ENCODE assay signal across 8 mouse cellular contexts in genomic region chr17:48408526-48409291, GRCm38 (mm10). TPM values are rescaled to one million over a fixed set of nuclear protein-coding genes. Genes with fewer than 3 reads are reported as not detected.
DNase-seq lines count a peak whose midpoint lies in the region; ATAC-seq lines count a peak whose summit lies in the region.

No protein-coding gene starts in this region.

- under 1% methylated on average over 47 of the region's 47 CpGs for WGBS in forebrain, embryonic 15.5 days
- under 1% methylated on average over 47 of the region's 47 CpGs for WGBS in neural tube, embryonic 13.5 days

- peak; percentile 46 for DNase-seq in ES-CJ7 (ENCODE audit: low read depth, low spot score)
- peak; percentile 76 for DNase-seq in cerebellum, adult 11 months
- DNase-seq in heart, postnatal 25 days (ENCODE audit: low spot score) = peak; percentile 52
- DNase-seq in layer of hippocampus, adult 18-20 months (ENCODE audit: low spot score in 2 of 2) = peak; percentile 53 to 60
- peak; percentile 82 to 84 for DNase-seq in lung, adult 18-20 months
- peak; percentile 75 for DNase-seq in testis, postnatal 14 days (ENCODE audit: low spot score)

- H3K4me1 ChIP-seq in forebrain, embryonic 15.5 days = peaks cover 38% of the 10 kb centered on the region
- peaks cover 35% of the 10 kb centered on the region for H3K4me1 ChIP-seq in neural tube, embryonic 13.5 days (replicated peaks)

- peak overlapping the region; percentile 80 for H3K4me3 ChIP-seq in forebrain, embryonic 15.5 days
- H3K4me3 ChIP-seq in neural tube, embryonic 13.5 days = peak overlapping the region; percentile 87

- no peaks in the 10 kb centered on the region for H3K27me3 ChIP-seq in forebrain, embryonic 15.5 days
- no peaks in the 10 kb centered on the region for H3K27me3 ChIP-seq in neural tube, embryonic 13.5 days

- peak; percentile 24 for ATAC-seq in forebrain, embryonic 15.5 days (replicated peaks)
- ATAC-seq in neural tube, embryonic 13.5 days (ENCODE audit: low read depth) = peak; percentile 52

- H3K36me3 ChIP-seq in forebrain, embryonic 15.5 days = no peaks in the 10 kb centered on the region
- H3K36me3 ChIP-seq in neural tube, embryonic 13.5 days = peaks cover 4% of the 10 kb centered on the region; the same call in 1 of the 2 replicates

- H3K4me2 ChIP-seq in forebrain, embryonic 15.5 days (replicated peaks) = peak overlapping the region; percentile 58
- H3K4me2 ChIP-seq in neural tube, embryonic 13.5 days = peak overlapping the region; percentile 73

- H3K9ac ChIP-seq in forebrain, embryonic 15.5 days (replicated peaks) = peak overlapping the region; percentile 95
- H3K9ac ChIP-seq in neural tube, embryonic 13.5 days = peak overlapping the region; percentile 99

- intact Hi-C loops in heart, postnatal 25 days (cut with DNase I) = no loop called here

- H3K27ac ChIP-seq in forebrain, embryonic 15.5 days (replicated peaks) = peak overlapping the region; percentile 99
- H3K27ac ChIP-seq in neural tube, embryonic 13.5 days (replicated peaks) = peak overlapping the region; percentile 100

- H3K9me3 ChIP-seq in forebrain, embryonic 15.5 days = no peaks in the 10 kb centered on the region
- no peaks in the 10 kb centered on the region for H3K9me3 ChIP-seq in neural tube, embryonic 13.5 days

RNA-seq across cellular contexts. Expression of gene Nfya, which starts 1.0 kb away (rescaled TPM):
- 17.6 and 18.9 TPM in 2 replicates for polyA plus RNA-seq in forebrain, embryonic 15.5 days (2015; fragmentation: Nextera tagmentation; extraction: Ambion mirVana)
- total RNA-seq in heart, postnatal 25 days (2021) = 10 to 100 TPM; 19.6 to 21.4 TPM
- 10 to 100 TPM; 28.4 to 31.7 TPM for total RNA-seq in layer of hippocampus, adult 18-20 months (2021)
- polyA plus RNA-seq in neural tube, embryonic 13.5 days (2015; fragmentation: Nextera tagmentation; extraction: Ambion mirVana) = 12.1 and 15.9 TPM in 2 replicates

RNA-seq across cellular contexts. Expression of gene Oard1, which starts 1.1 kb away (rescaled TPM):
- 59.0 and 60.7 TPM in 2 replicates for polyA plus RNA-seq in forebrain, embryonic 15.5 days (2015; fragmentation: Nextera tagmentation; extraction: Ambion mirVana)
- 10 to 100 TPM; 12.9 to 14.3 TPM for total RNA-seq in heart, postnatal 25 days (2021)
- 10 to 100 TPM; 13.7 to 14.1 TPM for total RNA-seq in layer of hippocampus, adult 18-20 months (2021)
- polyA plus RNA-seq in neural tube, embryonic 13.5 days (2015; fragmentation: Nextera tagmentation; extraction: Ambion mirVana) = 46.2 and 47.2 TPM in 2 replicates

RNA-seq across cellular contexts. Expression of gene Apobec2, which starts 24.0 kb away (rescaled TPM):
- polyA plus RNA-seq in forebrain, embryonic 15.5 days (2015; fragmentation: Nextera tagmentation; extraction: Ambion mirVana) = 0.19 and 0.73 TPM in 2 replicates
- 100 to 1,000 TPM; 245 to 262 TPM for total RNA-seq in heart, postnatal 25 days (2021)
- total RNA-seq in layer of hippocampus, adult 18-20 months (2021) = not detected
- 0.80 and 2.4 TPM in 2 replicates for polyA plus RNA-seq in neural tube, embryonic 13.5 days (2015; fragmentation: Nextera tagmentation; extraction: Ambion mirVana)

RNA-seq across cellular contexts. Expression of gene Tspo2, which starts 42.6 kb away (rescaled TPM):
- 2.3 and 2.8 TPM in 2 replicates for polyA plus RNA-seq in forebrain, embryonic 15.5 days (2015; fragmentation: Nextera tagmentation; extraction: Ambion mirVana)
- 1 to 10 TPM in 1 of 2 experiments, under 1 TPM in 1; 0.91 to 1.2 TPM for total RNA-seq in heart, postnatal 25 days (2021)
- total RNA-seq in layer of hippocampus, adult 18-20 months (2021) = not detected
- 0.47 and 1.3 TPM in 2 replicates for polyA plus RNA-seq in neural tube, embryonic 13.5 days (2015; fragmentation: Nextera tagmentation; extraction: Ambion mirVana)

RNA-seq across cellular contexts. Expression of gene Unc5cl, which starts 46.0 kb away (rescaled TPM):
- polyA plus RNA-seq in forebrain, embryonic 15.5 days (2015; fragmentation: Nextera tagmentation; extraction: Ambion mirVana) = 0.17 and 0.24 TPM in 2 replicates
- total RNA-seq in heart, postnatal 25 days (2021) = under 1 TPM; 0.14 to 0.16 TPM
- total RNA-seq in layer of hippocampus, adult 18-20 months (2021) = under 1 TPM; 0.56 to 0.92 TPM
- polyA plus RNA-seq in neural tube, embryonic 13.5 days (2015; fragmentation: Nextera tagmentation; extraction: Ambion mirVana) = 0.17 and 0.18 TPM in 2 replicates

Comparison
In these comparisons a context has a peak if more than half of its experiments do, and no peak if none do; other contexts are left out.
1. Peak in every context shown above with its lines: DNase-seq, ATAC-seq, H3K4me3 ChIP-seq and H3K27ac ChIP-seq.
2. RNA of gene Apobec2, which starts 24.0 kb away (total RNA-seq): 245 to 262 TPM in heart, postnatal 25 days; not detected in layer of hippocampus, adult 18-20 months; every median in the first group is over 100 times any median in the second.